Mouse (Mus musculus) brain, embryonic 18.5 days (tissue): ENCODE results near the gene BC055324.
A peak's percentile ranks its signal among the peaks of the same experiment; 100 is the strongest.

Experiments used
- DNase-seq: peaks from one replicate; pipeline ENCODE4 v3.0.0-alpha.2; 2012; ENCODE audit warnings: low read depth, low spot score

The BC055324 gene

DNA sequence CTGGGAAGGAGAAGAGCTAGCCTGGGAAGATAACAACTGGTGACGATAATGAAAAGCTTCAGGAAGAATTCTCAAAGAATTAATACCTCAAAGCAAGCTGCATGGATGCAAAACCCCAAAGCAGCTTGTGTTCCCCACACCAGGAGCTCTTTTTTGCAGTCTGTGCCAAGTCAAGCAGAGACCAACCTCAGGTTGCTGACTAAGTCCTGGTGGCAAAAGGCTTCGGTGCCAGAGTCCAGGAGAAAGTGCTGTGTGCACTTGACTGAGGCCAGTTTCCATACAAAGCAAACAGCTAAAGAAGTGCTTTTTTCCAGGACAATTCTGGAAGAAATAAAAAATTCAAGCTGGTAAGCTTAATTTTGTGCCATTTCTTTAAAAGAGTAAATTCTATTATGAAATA, 41.2 kb downstream of the BC055324 start:
- DNase-seq, result no peak

GRCm38 (mm10) chr1:163942056-163942455, 52.5 kb downstream of the BC055324 start:
- DNase-seq, result no peak

DNA sequence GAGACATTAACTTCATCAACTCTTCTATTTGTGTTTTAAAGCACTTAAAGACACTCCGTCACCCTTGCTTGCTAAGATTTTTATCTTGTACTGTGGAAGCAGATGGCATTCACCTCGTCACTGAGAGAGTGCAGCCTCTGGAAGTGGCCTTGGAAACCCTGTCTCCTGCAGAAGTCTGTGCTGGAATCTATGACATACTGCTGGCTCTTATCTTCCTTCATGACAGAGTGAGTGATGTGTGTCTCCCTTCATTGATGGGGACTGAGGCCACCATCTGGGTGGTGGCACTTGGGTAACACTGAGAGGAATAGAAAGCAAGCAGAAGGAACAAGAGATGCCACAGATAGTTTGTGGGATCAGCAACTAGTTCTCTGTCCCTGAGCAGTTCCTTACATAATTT, 60.0 kb downstream of the BC055324 start:
- DNase-seq, result no peak

DNA sequence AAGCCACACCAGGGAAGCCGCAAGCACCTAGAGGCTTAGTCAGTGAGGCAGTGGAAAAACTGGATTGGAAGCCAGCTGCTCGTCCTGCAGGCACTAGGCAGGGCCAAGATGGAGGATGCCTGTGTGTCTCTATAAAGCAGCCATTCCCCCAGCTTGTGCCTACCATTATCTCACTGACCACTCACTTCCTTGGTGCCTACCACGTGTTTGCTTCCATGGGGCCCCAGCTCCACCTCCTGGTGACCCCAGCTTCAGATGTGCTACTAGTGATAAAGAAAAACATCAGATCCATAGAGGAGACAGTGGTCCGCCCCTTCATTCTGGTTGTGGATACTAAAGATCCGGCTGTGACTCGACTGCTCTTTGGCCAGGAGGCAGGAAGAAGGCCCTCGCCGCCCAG, 62.8 kb downstream of the BC055324 start:
- no peak for DNase-seq

DNA sequence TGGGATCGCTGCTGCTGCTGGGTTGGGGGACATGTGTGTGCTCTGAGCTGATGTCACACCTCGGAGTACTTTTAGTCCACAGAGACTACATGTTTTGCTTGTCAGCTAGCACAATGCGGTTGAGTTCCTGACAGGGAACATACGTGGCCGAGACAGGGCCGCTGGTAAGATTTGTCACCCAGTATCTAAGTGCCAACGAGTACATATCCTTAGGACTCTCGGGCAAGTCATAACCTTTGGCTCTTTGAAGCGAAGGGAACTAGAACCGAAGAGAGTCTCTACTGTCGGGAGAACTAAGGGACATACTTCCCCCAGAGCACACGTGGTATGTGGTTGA, 64.2 kb downstream of the BC055324 start:
- no peak for DNase-seq

DNA sequence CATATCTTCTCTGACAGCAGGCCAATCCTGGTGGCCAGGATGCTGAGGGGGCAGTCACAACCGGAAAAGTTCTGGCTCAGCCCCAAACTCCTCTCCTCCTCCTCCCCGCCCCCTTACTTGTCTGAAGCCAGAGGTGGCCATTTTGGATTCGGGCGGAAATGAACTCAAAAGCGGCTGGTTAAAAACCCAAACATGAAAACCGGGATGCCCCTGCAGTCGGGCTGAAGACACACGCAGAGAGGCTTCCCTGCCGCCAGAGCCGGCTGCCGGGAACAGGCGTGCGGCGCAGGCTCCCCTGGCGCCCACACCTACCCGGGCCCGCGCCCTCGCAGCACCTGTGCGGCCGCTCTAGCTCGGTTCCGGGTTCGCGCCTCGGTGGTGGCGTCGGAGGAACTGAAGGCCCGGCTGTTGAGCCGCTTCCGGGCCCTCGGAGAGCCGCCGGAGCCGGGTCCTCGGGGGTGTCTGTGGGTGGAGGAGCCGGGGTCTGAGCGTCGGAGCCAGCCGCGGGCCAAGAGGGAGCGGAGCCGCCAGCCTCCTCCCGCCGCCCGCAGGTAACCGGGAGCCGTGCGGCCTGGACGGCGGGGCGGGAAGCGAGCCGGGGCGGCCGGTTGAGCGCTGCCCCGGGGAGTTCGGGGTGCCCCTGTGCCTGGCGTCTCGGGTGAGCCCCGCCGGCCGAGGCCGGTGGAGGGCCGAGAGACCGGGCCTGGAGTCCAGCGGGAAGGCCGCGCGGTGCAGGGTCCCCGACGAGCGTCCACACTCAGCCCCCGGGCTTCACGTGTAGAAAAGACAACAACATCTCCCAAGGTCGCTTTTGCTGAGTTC, 64.7 kb downstream of the BC055324 start:
- DNase-seq, result peak; percentile 87

GRCm38 (mm10) chr1:163928846-163929245, 65.8 kb downstream of the BC055324 start, which contains the start of gene Scyl3:
Scyl3 (plus strand) TSS chr1:163929100.
- DNase-seq, result no peak

- DNase-seq, result no peak
Measured at GRCm38 (mm10) chr1:163924093-163924492, 70.5 kb downstream of the BC055324 start.

- DNase-seq, result no peak
Measured at GRCm38 (mm10) chr1:163917349-163918160, 77.0 kb downstream of the BC055324 start.

DNA sequence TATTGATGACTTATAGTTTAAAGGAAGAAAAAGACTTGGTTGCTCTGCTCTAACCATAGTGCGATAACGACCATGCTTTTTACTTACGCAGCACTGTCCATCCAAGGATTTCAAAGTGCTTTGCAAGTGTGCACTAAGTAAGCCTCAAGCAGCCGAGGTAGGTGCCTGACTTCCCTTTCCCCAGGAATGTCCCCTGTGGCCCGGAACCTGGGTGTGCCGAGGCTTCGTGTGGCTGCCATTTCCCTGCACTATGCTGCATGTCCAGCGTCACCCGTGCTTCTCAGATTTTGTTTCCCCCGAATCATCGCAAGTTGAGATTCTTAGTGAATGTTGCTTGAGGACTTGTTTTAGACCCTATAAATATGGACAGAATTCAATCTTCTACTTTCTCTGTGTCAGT, 82.6 kb downstream of the BC055324 start:
- no peak for DNase-seq

DNA sequence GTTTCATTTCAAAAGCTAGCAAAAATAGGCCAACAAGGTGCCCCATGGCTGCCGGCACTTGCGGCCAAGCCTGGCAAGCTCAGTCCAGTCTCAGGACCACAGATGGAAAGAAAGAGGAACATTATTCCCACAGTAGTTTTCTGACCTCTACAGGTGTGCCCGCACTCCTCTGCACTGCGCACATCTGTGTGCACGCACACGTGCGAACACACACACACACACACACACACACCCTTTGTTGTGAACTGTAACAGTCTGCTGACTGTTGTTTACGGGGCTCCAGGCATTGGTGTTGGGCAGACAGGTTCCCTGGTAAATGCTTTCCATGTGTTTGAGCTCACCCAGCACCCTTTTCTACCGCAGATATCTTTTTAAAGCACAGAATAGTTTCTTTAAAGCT, 83.8 kb downstream of the BC055324 start:
- no peak for DNase-seq

DNA sequence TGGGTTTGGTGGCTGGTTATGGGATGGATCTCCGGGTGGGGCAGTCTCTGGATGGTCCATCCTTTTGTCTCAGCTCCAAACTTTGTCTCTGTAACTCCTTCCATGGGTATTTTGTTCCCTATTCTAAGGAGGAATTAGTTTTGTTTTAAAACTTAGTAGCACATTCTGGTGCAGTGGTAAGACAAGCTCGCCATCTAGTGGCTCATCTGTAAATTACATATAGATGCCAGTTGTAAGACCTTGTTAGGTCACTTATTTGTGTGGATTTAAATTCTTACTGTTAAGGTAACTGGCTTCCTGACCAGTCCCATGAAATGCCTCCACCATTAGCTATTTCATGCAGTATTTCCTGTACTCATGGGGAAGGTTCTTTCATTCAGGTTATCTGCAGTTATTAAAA, 84.3 kb downstream of the BC055324 start:
- peak; percentile 24 for DNase-seq

GRCm38 (mm10) chr1:163908389-163908788, 86.2 kb downstream of the BC055324 start:
- no peak for DNase-seq

GRCm38 (mm10) chr1:163907007-163907811, 87.4 kb downstream of the BC055324 start:
- DNase-seq, result no peak

DNA sequence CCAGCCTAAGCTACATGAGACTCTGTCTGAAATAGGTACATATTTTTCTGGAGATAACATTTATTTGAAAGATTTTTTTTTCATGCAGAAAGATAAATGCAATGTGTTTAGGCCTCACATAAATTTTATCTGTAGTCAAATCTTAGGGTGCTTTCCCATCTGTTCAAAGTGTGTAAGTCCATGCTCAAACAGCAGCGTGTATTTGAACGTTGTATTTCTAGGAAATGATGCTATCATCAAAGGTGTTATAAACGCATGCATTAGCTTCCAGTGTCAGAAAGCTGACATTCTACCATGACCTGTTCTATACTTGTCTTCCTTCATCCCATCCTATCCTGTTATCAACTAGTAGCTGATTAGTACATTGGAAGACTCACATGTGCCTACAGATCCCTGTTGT, 91.2 kb downstream of the BC055324 start:
- no peak for DNase-seq

DNA sequence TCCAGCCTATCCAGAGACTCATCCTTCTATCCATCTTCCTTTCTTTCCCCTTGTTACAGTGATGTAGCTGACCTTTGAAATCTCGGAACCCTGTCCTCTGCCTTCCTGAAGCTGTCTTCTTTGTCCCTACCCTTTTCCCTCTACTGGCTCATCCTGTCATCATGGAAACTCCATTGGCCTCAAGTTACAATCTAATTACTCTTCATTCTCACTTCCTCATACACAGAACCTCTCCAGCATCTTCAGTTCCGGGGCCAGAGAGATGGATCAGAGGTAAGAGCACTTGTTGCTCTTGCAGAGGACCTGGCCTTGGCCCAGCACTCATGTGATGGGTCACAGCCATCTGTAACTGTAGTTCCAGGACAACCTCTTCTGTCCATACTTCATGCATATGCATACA, 94.4 kb downstream of the BC055324 start:
- DNase-seq, result no peak

- no peak for DNase-seq
Measured at GRCm38 (mm10) chr1:163899575-163899974, 95.0 kb downstream of the BC055324 start.

- DNase-seq, result no peak
Measured at GRCm38 (mm10) chr1:163898291-163898764, 96.3 kb downstream of the BC055324 start.
